Mouse (Mus musculus): ENCODE results near the gene Acad11. TPM values are rescaled to one million over a fixed set of nuclear protein-coding genes. Genes with fewer than 3 reads are reported as not detected.

Acad11 gene
- 32.5 and 35.5 TPM in 2 replicates for polyA plus RNA-seq (2015; fragmentation: Nextera tagmentation; extraction: Ambion mirVana)

GRCm38 (mm10) chr9:104063244-104063961, at the start of gene Acad11:
Gene Acad11 (plus strand): TSS chr9:104063377.
- Histone ChIP-seq H3K27ac (ENCODE audit: low read length) (peak within 1 kb of the TSS; percentile 63), H3K9me3 (replicated peaks; ENCODE audit: control insufficient read depth, low read length) (no peaks in the 10 kb centered on the region), H3K4me2 (ENCODE audit: low read depth, low read length) (peak within 1 kb of the TSS; percentile 89), H3K27me3 (ENCODE audit: control insufficient read depth, insufficient read depth, low read depth, low read length) (no peaks in the 10 kb centered on the region), H3K9ac (ENCODE audit: low read depth, low read length) (peak within 1 kb of the TSS; percentile 77), H3K36me3 (ENCODE audit: control insufficient read depth, insufficient read depth) (no peaks in the 10 kb centered on the region), H3K4me3 (ENCODE audit: low read depth, low read length) (peak within 1 kb of the TSS; percentile 88), H3K4me1 (ENCODE audit: control insufficient read depth, low read depth, low read length) (peaks cover 14% of the 10 kb centered on the region)
- peak; percentile 92 for ATAC-seq (ENCODE audit: low read depth)
- under 1% methylated on average over 27 of the region's 30 CpGs for WGBS (ENCODE audit: insufficient replicate concordance)

- Histone ChIP-seq H3K27me3 (ENCODE audit: control insufficient read depth, insufficient read depth, low read depth, low read length) (no peaks in the 10 kb centered on the region), H3K36me3 (ENCODE audit: control insufficient read depth, insufficient read depth) (no peaks in the 10 kb centered on the region), H3K4me3 (ENCODE audit: low read depth, low read length) (no peak overlapping the region), H3K4me2 (ENCODE audit: low read depth, low read length) (no peak overlapping the region), H3K9ac (ENCODE audit: low read depth, low read length) (no peak overlapping the region), H3K4me1 (ENCODE audit: control insufficient read depth, low read depth, low read length) (no peaks in the 10 kb centered on the region), H3K9me3 (replicated peaks; ENCODE audit: control insufficient read depth, low read length) (no peaks in the 10 kb centered on the region), H3K27ac (ENCODE audit: low read length) (no peak overlapping the region)
- WGBS (ENCODE audit: insufficient replicate concordance), result 22% methylated on average over 1 of the region's 1 CpGs
- no peak for ATAC-seq (ENCODE audit: low read depth)
These were observed 48.7 kb upstream of the Acad11 start for GRCm38 (mm10) chr9:104014526-104014925.

GRCm38 (mm10) chr9:104021026-104021425, 42.2 kb upstream of the Acad11 start:
- H3K4me3 ChIP-seq (ENCODE audit: low read depth, low read length), result no peak overlapping the region
- no peaks in the 10 kb centered on the region for H3K4me1 ChIP-seq (ENCODE audit: control insufficient read depth, low read depth, low read length)
- H3K4me2 ChIP-seq (ENCODE audit: low read depth, low read length), result no peak overlapping the region
- no peaks in the 10 kb centered on the region for H3K27me3 ChIP-seq (ENCODE audit: control insufficient read depth, insufficient read depth, low read depth, low read length)
- no peak overlapping the region for H3K27ac ChIP-seq (ENCODE audit: low read length)
- H3K9ac ChIP-seq (ENCODE audit: low read depth, low read length), result no peak overlapping the region
- H3K36me3 ChIP-seq (ENCODE audit: control insufficient read depth, insufficient read depth), result no peaks in the 10 kb centered on the region
- no peak for ATAC-seq (ENCODE audit: low read depth)
- 86% methylated on average over 10 of the region's 10 CpGs for WGBS (ENCODE audit: insufficient replicate concordance)
- H3K9me3 ChIP-seq (replicated peaks; ENCODE audit: control insufficient read depth, low read length), result no peaks in the 10 kb centered on the region

- no peak for ATAC-seq (ENCODE audit: low read depth)
- Histone ChIP-seq H3K9ac (ENCODE audit: low read depth, low read length) (no peak overlapping the region), H3K36me3 (ENCODE audit: control insufficient read depth, insufficient read depth) (peaks cover 6% of the 10 kb centered on the region; the same call in 1 of the 2 replicates), H3K4me3 (ENCODE audit: low read depth, low read length) (no peak overlapping the region), H3K4me2 (ENCODE audit: low read depth, low read length) (no peak overlapping the region), H3K27me3 (ENCODE audit: control insufficient read depth, insufficient read depth, low read depth, low read length) (no peaks in the 10 kb centered on the region), H3K4me1 (ENCODE audit: control insufficient read depth, low read depth, low read length) (no peaks in the 10 kb centered on the region), H3K27ac (ENCODE audit: low read length) (no peak overlapping the region), H3K9me3 (replicated peaks; ENCODE audit: control insufficient read depth, low read length) (no peaks in the 10 kb centered on the region)
- WGBS (ENCODE audit: insufficient replicate concordance), result 78% methylated on average over 8 of the region's 8 CpGs
These were observed 36.0 kb upstream of the Acad11 start for GRCm38 (mm10) chr9:104027186-104027585.

GRCm38 (mm10) chr9:104029861-104030260, 33.3 kb upstream of the Acad11 start:
- no peaks in the 10 kb centered on the region for H3K27me3 ChIP-seq (ENCODE audit: control insufficient read depth, insufficient read depth, low read depth, low read length)
- no peak overlapping the region for H3K4me3 ChIP-seq (ENCODE audit: low read depth, low read length)
- WGBS (ENCODE audit: insufficient replicate concordance), result 77% methylated on average over 11 of the region's 11 CpGs
- peaks cover 6% of the 10 kb centered on the region; the same call in 1 of the 2 replicates for H3K36me3 ChIP-seq (ENCODE audit: control insufficient read depth, insufficient read depth)
- H3K9ac ChIP-seq (ENCODE audit: low read depth, low read length), result no peak overlapping the region
- no peaks in the 10 kb centered on the region for H3K4me1 ChIP-seq (ENCODE audit: control insufficient read depth, low read depth, low read length)
- no peak overlapping the region for H3K4me2 ChIP-seq (ENCODE audit: low read depth, low read length)
- H3K9me3 ChIP-seq (replicated peaks; ENCODE audit: control insufficient read depth, low read length), result no peaks in the 10 kb centered on the region
- no peak for ATAC-seq (ENCODE audit: low read depth)
- no peak overlapping the region for H3K27ac ChIP-seq (ENCODE audit: low read length)

- Histone ChIP-seq H3K9me3 (replicated peaks; ENCODE audit: control insufficient read depth, low read length) (no peaks in the 10 kb centered on the region), H3K4me2 (ENCODE audit: low read depth, low read length) (no peak overlapping the region), H3K36me3 (ENCODE audit: control insufficient read depth, insufficient read depth) (no peaks in the 10 kb centered on the region), H3K4me3 (ENCODE audit: low read depth, low read length) (no peak overlapping the region), H3K27ac (ENCODE audit: low read length) (no peak overlapping the region; the same call in 1 of the 2 replicates), H3K9ac (ENCODE audit: low read depth, low read length) (no peak overlapping the region), H3K4me1 (ENCODE audit: control insufficient read depth, low read depth, low read length) (no peaks in the 10 kb centered on the region), H3K27me3 (ENCODE audit: control insufficient read depth, insufficient read depth, low read depth, low read length) (no peaks in the 10 kb centered on the region)
- 59% methylated on average over 8 of the region's 8 CpGs for WGBS (ENCODE audit: insufficient replicate concordance)
- ATAC-seq (ENCODE audit: low read depth), result no peak
These were observed 28.9 kb upstream of the Acad11 start for GRCm38 (mm10) chr9:104034231-104034630.

- Histone ChIP-seq H3K27ac (ENCODE audit: low read length) (peak overlapping the region; percentile 50), H3K4me3 (ENCODE audit: low read depth, low read length) (no peak overlapping the region), H3K4me1 (ENCODE audit: control insufficient read depth, low read depth, low read length) (no peaks in the 10 kb centered on the region), H3K27me3 (ENCODE audit: control insufficient read depth, insufficient read depth, low read depth, low read length) (no peaks in the 10 kb centered on the region), H3K9me3 (replicated peaks; ENCODE audit: control insufficient read depth, low read length) (no peaks in the 10 kb centered on the region), H3K36me3 (ENCODE audit: control insufficient read depth, insufficient read depth) (no peaks in the 10 kb centered on the region), H3K9ac (ENCODE audit: low read depth, low read length) (no peak overlapping the region), H3K4me2 (ENCODE audit: low read depth, low read length) (no peak overlapping the region)
- ATAC-seq (ENCODE audit: low read depth), result peak; percentile 58
- WGBS (ENCODE audit: insufficient replicate concordance), result 54% methylated on average over 6 of the region's 6 CpGs
These were observed 28.5 kb upstream of the Acad11 start for GRCm38 (mm10) chr9:104034718-104035117.

- WGBS (ENCODE audit: insufficient replicate concordance), result 46% methylated on average over 24 of the region's 24 CpGs
- no peak overlapping the region for H3K9ac ChIP-seq (ENCODE audit: low read depth, low read length)
These were observed 27.7 kb upstream of the Acad11 start for GRCm38 (mm10) chr9:104035261-104036015.

GRCm38 (mm10) chr9:104038266-104038665, 24.9 kb upstream of the Acad11 start:
- H3K36me3 ChIP-seq (ENCODE audit: control insufficient read depth, insufficient read depth), result no peaks in the 10 kb centered on the region
- H3K27ac ChIP-seq (ENCODE audit: low read length), result no peak overlapping the region
- H3K4me3 ChIP-seq (ENCODE audit: low read depth, low read length), result no peak overlapping the region
- H3K4me2 ChIP-seq (ENCODE audit: low read depth, low read length), result no peak overlapping the region
- no peaks in the 10 kb centered on the region for H3K9me3 ChIP-seq (replicated peaks; ENCODE audit: control insufficient read depth, low read length)
- H3K27me3 ChIP-seq (ENCODE audit: control insufficient read depth, insufficient read depth, low read depth, low read length), result no peaks in the 10 kb centered on the region
- no peak overlapping the region for H3K9ac ChIP-seq (ENCODE audit: low read depth, low read length)
- H3K4me1 ChIP-seq (ENCODE audit: control insufficient read depth, low read depth, low read length), result no peaks in the 10 kb centered on the region
- no peak for ATAC-seq (ENCODE audit: low read depth)
- WGBS (ENCODE audit: insufficient replicate concordance), result 75% methylated on average over 13 of the region's 13 CpGs

More at GRCm38 (mm10) chr9:104035261-104036015, 27.7 kb upstream of the Acad11 start:
- Histone ChIP-seq H3K27ac (ENCODE audit: low read length) (peak overlapping the region; percentile 50), H3K4me2 (ENCODE audit: low read depth, low read length) (no peak overlapping the region; the same call in 1 of the 2 replicates), H3K36me3 (ENCODE audit: control insufficient read depth, insufficient read depth) (no peaks in the 10 kb centered on the region), H3K27me3 (ENCODE audit: control insufficient read depth, insufficient read depth, low read depth, low read length) (no peaks in the 10 kb centered on the region), H3K4me3 (ENCODE audit: low read depth, low read length) (no peak overlapping the region), H3K9me3 (replicated peaks; ENCODE audit: control insufficient read depth, low read length) (no peaks in the 10 kb centered on the region), H3K4me1 (ENCODE audit: control insufficient read depth, low read depth, low read length) (no peaks in the 10 kb centered on the region)
- peak; percentile 72 for ATAC-seq (ENCODE audit: low read depth)
